Comparison of ENCODE assay signal across 19 mouse cellular contexts in the genomic region with DNA sequence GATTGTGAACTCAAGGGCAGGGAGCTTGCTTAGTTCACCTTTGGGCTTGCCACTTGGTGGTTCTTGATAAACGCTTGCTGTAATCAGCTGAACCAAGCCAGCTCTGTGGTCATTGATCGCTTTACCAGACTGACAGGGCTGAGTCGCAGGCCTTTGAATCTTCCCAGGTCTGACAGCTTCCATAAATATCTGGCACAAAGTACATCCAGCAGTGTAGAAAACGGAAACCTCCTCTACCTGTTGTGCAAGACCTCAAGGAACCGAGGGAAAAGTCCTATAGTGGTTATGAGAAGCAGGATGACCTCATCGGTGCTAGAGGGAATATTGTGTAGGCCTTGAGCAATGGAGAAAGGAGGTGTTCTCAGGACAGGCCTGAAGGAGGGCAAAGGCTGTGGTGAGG. TPM values are rescaled to one million over a fixed set of nuclear protein-coding genes. Genes with fewer than 3 reads are reported as not detected.
DNase-seq lines count a peak whose midpoint lies in the region; ATAC-seq and TF ChIP-seq lines count a peak whose summit lies in the region.
"Had no signal": no experiment of that assay in that cellular context is flagged by ENCODE, and none has a peak within 500 bp of the region (broad histone marks: within the 10 kb centered on the region; RNA-seq: fewer than 3 reads in every experiment).

No protein-coding gene starts in this region.

- no peak overlapping the region for H3K4me2 ChIP-seq in kidney, embryonic 14.5 days (replicated peaks; ENCODE audit: low read depth, low read length)
- no peak overlapping the region for H3K4me2 ChIP-seq in midbrain, embryonic 16.5 days (ENCODE audit: low read length)
- H3K4me2 ChIP-seq: heart, embryonic 13.5 days; lung, embryonic 14.5 days; midbrain, embryonic 12.5 days had no signal

- no peaks in the 10 kb centered on the region for H3K27me3 ChIP-seq in kidney, embryonic 14.5 days (ENCODE audit: control insufficient read depth, insufficient read depth, low read length)
- H3K27me3 ChIP-seq in Patski = no peaks in the 10 kb centered on the region
- no peaks in the 10 kb centered on the region for H3K27me3 ChIP-seq in thymus, adult 2 months (ENCODE audit: control insufficient read depth, insufficient read depth, low read length)
- H3K27me3 ChIP-seq in midbrain, embryonic 16.5 days (ENCODE audit: control insufficient read depth, insufficient read depth, low read depth, low read length) = no peaks in the 10 kb centered on the region
- H3K27me3 ChIP-seq: heart, embryonic 13.5 days; midbrain, embryonic 12.5 days had no signal

- no peaks in the 10 kb centered on the region for H3K4me1 ChIP-seq in kidney, embryonic 14.5 days (ENCODE audit: control insufficient read depth, insufficient read depth, low read length)
- no peaks in the 10 kb centered on the region for H3K4me1 ChIP-seq in thymus, adult 2 months (replicated peaks; ENCODE audit: control insufficient read depth, insufficient read depth, low read length)
- peaks cover 5% of the 10 kb centered on the region for H3K4me1 ChIP-seq in midbrain, embryonic 16.5 days (ENCODE audit: control insufficient read depth, insufficient read depth, low read length)
- H3K4me1 ChIP-seq: midbrain, embryonic 12.5 days had no signal

- POLR2A ChIA-PET in Patski (lab: Charles Lee) = no interaction called here

- WGBS in kidney, embryonic 14.5 days = 81% methylated on average over 6 of the region's 6 CpGs
- 90% methylated on average over 6 of the region's 6 CpGs for WGBS in thymus, adult 2 months
- WGBS in midbrain, embryonic 16.5 days = 89% methylated on average over 6 of the region's 6 CpGs

- TF ChIP-seq CTCF in Patski (IDR thresholded peaks at IDR 0.05) = no peak
- TF ChIP-seq CTCF in thymus, adult 2 months (IDR thresholded peaks at IDR 0.05; ENCODE audit: borderline replicate concordance, control insufficient read depth, extremely low read depth, insufficient read depth, low read length, poor library complexity) = no peak

- peak; percentile 20; the same call in 1 of the 2 replicates for ATAC-seq in kidney, embryonic 14.5 days (ENCODE audit: low FRiP score, low TSS enrichment)
- peak; percentile 76 for ATAC-seq in Patski
- ATAC-seq in megakaryocyte-erythroid progenitor cell, adult 5-6 weeks (replicated peaks; ENCODE audit: low FRiP score, low TSS enrichment, poor library complexity, severe bottlenecking) = peak; percentile 85
- ATAC-seq in midbrain, embryonic 16.5 days = no peak
- ATAC-seq: inflammation-experienced regulatory T-cells, adult 6 months had no signal

- CTCF ChIA-PET in Patski (lab: Charles Lee) = interaction anchor here (1.2 to 1.5 kb wide), 2 partner anchors 19 to 23 kb away, joined by 3 to 4 read pairs; partner anchors contain the start of gene Cnnm2

- in situ Hi-C loops in Patski (cut with MboI; ENCODE audit: low pct_unique_long_range_greater_than_20kb) = no loop called here

- no peak for TF ChIP-seq POLR2A in thymus, adult 2 months (IDR thresholded peaks at IDR 0.05; ENCODE audit: control insufficient read depth, extremely low read depth, insufficient read depth, low read length, poor library complexity)

- H3K4me3 ChIP-seq in kidney, embryonic 14.5 days (ENCODE audit: low read length) = no peak overlapping the region
- H3K4me3 ChIP-seq in thymus, adult 2 months (ENCODE audit: control insufficient read depth, insufficient read depth, low read length) = no peak overlapping the region
- H3K4me3 ChIP-seq in midbrain, embryonic 16.5 days (ENCODE audit: low read depth, low read length) = no peak overlapping the region
- H3K4me3 ChIP-seq: erythroblast, embryonic 14.5 days; heart, embryonic 13.5 days; hindbrain, embryonic 10.5 days; midbrain, embryonic 12.5 days had no signal

- no peaks in the 10 kb centered on the region for H3K36me3 ChIP-seq in kidney, embryonic 14.5 days (ENCODE audit: control insufficient read depth, insufficient read depth, low read length)
- no peaks in the 10 kb centered on the region for H3K36me3 ChIP-seq in thymus, adult 2 months (ENCODE audit: control insufficient read depth, insufficient read depth, low read length)
- H3K36me3 ChIP-seq in midbrain, embryonic 16.5 days (ENCODE audit: control insufficient read depth, insufficient read depth, low read length) = no peaks in the 10 kb centered on the region
- H3K36me3 ChIP-seq: heart, embryonic 13.5 days; hindbrain, embryonic 10.5 days; midbrain, embryonic 12.5 days had no signal

- no peak overlapping the region for H3K27ac ChIP-seq in kidney, embryonic 14.5 days (ENCODE audit: low read depth, low read length)
- H3K27ac ChIP-seq in thymus, adult 2 months (ENCODE audit: control insufficient read depth, insufficient read depth, low read length) = no peak overlapping the region
- H3K27ac ChIP-seq in midbrain, embryonic 16.5 days (ENCODE audit: low read length) = no peak overlapping the region
- H3K27ac ChIP-seq: heart, embryonic 13.5 days; hindbrain, embryonic 10.5 days; midbrain, embryonic 12.5 days had no signal

- no peaks in the 10 kb centered on the region for H3K9me3 ChIP-seq in kidney, embryonic 14.5 days (ENCODE audit: control insufficient read depth, low read length)
- H3K9me3 ChIP-seq in midbrain, embryonic 16.5 days (replicated peaks; ENCODE audit: control insufficient read depth, low read length, poor library complexity, severe bottlenecking) = no peaks in the 10 kb centered on the region
- H3K9me3 ChIP-seq: heart, embryonic 13.5 days; hindbrain, embryonic 10.5 days; midbrain, embryonic 12.5 days had no signal

- DNase-seq in kidney, postnatal 4 days = no peak
- DNase-seq in Patski (ENCODE audit: low read depth, low spot score) = no peak
- peak; percentile 13 for DNase-seq in liver
- no peak for DNase-seq in thymus, adult 2 months
- DNase-seq in layer of hippocampus, adult 11-12 months (ENCODE audit: low spot score) = no peak
- DNase-seq: B cell, adult 2 months; cerebellum, adult 2 months; embryo, embryonic 11 days; gastrocnemius, postnatal 14 days; lung, embryonic 14.5 days; right cerebral cortex, postnatal 4 days had no signal

- H3K9ac ChIP-seq in kidney, embryonic 14.5 days (ENCODE audit: low read depth, low read length) = no peak overlapping the region
- no peak overlapping the region for H3K9ac ChIP-seq in midbrain, embryonic 16.5 days (ENCODE audit: low read depth, low read length)
- H3K9ac ChIP-seq: heart, embryonic 13.5 days; lung, embryonic 14.5 days; midbrain, embryonic 12.5 days had no signal

RNA-seq across cellular contexts. Expression of gene Cnnm2, which starts 23.1 kb away (rescaled TPM):
- 3.7 and 6.8 TPM in 2 replicates for polyA plus RNA-seq in kidney, embryonic 14.5 days (2014; fragmentation: Nextera tagmentation; extraction: Ambion mirVana)
- 53.2 TPM for polyA plus RNA-seq in Patski (2021)
- total RNA-seq in megakaryocyte-erythroid progenitor cell, adult 5-6 weeks (2014; fragmentation: Nextera tagmentation) = 20.3 and 22.0 TPM in 2 replicates
- total RNA-seq in megakaryocyte-erythroid progenitor cell, adult 5-6 weeks (2017) = 7.0 and 13.6 TPM in 2 replicates
- polyA plus RNA-seq in thymus, adult 2 months (2012; rRNA removed) = 7.4 and 9.7 TPM in 2 replicates
- polyA plus RNA-seq in midbrain, embryonic 16.5 days (2015; fragmentation: Nextera tagmentation; extraction: Ambion mirVana) = 6.8 and 7.0 TPM in 2 replicates
